Mouse (Mus musculus): ENCODE data around the gene Nagpa. TPM values are rescaled to one million over a fixed set of nuclear protein-coding genes. Genes with fewer than 3 reads are reported as not detected.

Nagpa gene
- polyA plus RNA-seq, 1 experiment from 2014 or later: 15.0 TPM

- ATAC-seq (replicated peaks; ENCODE audit: low FRiP score, low read depth) (no peak), DNase-seq (ENCODE audit: low spot score) (no peak)
- no peak overlapping the region for H3K27ac ChIP-seq
- no peak for TF ChIP-seq CTCF (IDR thresholded peaks at IDR 0.05; ENCODE audit: low read depth)
- H3K4me3 ChIP-seq (replicated peaks; ENCODE audit: low read depth, low read length): no peak overlapping the region
- no peaks in the 10 kb centered on the region for H3K36me3 ChIP-seq (ENCODE audit: insufficient read depth, low read length)
- no peak overlapping the region for H3K9ac ChIP-seq (ENCODE audit: low read depth, low read length)
- H3K4me2 ChIP-seq (ENCODE audit: low read length): no peak overlapping the region
- 65% methylated on average over 5 of the region's 5 CpGs for WGBS
- H3K4me1 ChIP-seq (replicated peaks; ENCODE audit: insufficient read depth, low read length): 0 out of 2 replicates have a peak, but pooled peaks cover 8% of the 10 kb centered on the region
- no peaks in the 10 kb centered on the region for H3K9me3 ChIP-seq (replicated peaks; ENCODE audit: low read length)
- no peaks in the 10 kb centered on the region for H3K27me3 ChIP-seq (ENCODE audit: insufficient read depth, low read length)
Measured at GRCm38 (mm10) chr16:5206051-5206450, 2.2 kb upstream of the Nagpa start.

GRCm38 (mm10) chr16:5205431-5205970 lies 1.7 kb upstream of the Nagpa start:
- TF ChIP-seq CTCF (IDR thresholded peaks at IDR 0.05; ENCODE audit: low read depth): no peak
- no peak overlapping the region for H3K27ac ChIP-seq
- no peak overlapping the region for H3K4me2 ChIP-seq (ENCODE audit: low read length)
- 0 out of 2 replicates have a peak, but pooled peaks cover 8% of the 10 kb centered on the region for H3K4me1 ChIP-seq (replicated peaks; ENCODE audit: insufficient read depth, low read length)
- no peak for ATAC-seq (replicated peaks; ENCODE audit: low FRiP score, low read depth)
- 90% methylated on average over 5 of the region's 5 CpGs for WGBS
- no peak for DNase-seq (ENCODE audit: low spot score)
- no peaks in the 10 kb centered on the region for H3K9me3 ChIP-seq (replicated peaks; ENCODE audit: low read length)
- no peaks in the 10 kb centered on the region for H3K27me3 ChIP-seq (ENCODE audit: insufficient read depth, low read length)
- H3K4me3 ChIP-seq (replicated peaks; ENCODE audit: low read depth, low read length): no peak overlapping the region
- H3K36me3 ChIP-seq (ENCODE audit: insufficient read depth, low read length): no peaks in the 10 kb centered on the region
- H3K9ac ChIP-seq (ENCODE audit: low read depth, low read length): no peak overlapping the region

GRCm38 (mm10) chr16:5203200-5203599 lies 612 bp downstream of the Nagpa start:
- peak; percentile 23; the same call in 1 of the 2 replicates for ATAC-seq (replicated peaks; ENCODE audit: low FRiP score, low read depth)
- DNase-seq (ENCODE audit: low spot score): no peak
- Histone ChIP-seq H3K36me3 (ENCODE audit: insufficient read depth, low read length) (0 out of 2 replicates have a peak, but pooled peaks cover 2% of the 10 kb centered on the region), H3K27me3 (ENCODE audit: insufficient read depth, low read length) (no peaks in the 10 kb centered on the region), H3K9ac (ENCODE audit: low read depth, low read length) (peak overlapping the region; percentile 66), H3K4me1 (replicated peaks; ENCODE audit: insufficient read depth, low read length) (0 out of 2 replicates have a peak, but pooled peaks cover 8% of the 10 kb centered on the region), H3K4me2 (ENCODE audit: low read length) (peak overlapping the region; percentile 92), H3K27ac (no peak overlapping the region), H3K9me3 (replicated peaks; ENCODE audit: low read length) (no peaks in the 10 kb centered on the region), H3K4me3 (replicated peaks; ENCODE audit: low read depth, low read length) (peak overlapping the region; percentile 68)
- 1% methylated on average over 36 of the region's 36 CpGs for WGBS
- TF ChIP-seq CTCF (IDR thresholded peaks at IDR 0.05; ENCODE audit: low read depth): no peak

- 12% methylated on average over 4 of the region's 4 CpGs for WGBS
Measured at GRCm38 (mm10) chr16:5202681-5203080, 1.1 kb downstream of the Nagpa start.

GRCm38 (mm10) chr16:5195080-5195479 lies 8.7 kb downstream of the Nagpa start:
- Histone ChIP-seq H3K27me3 (ENCODE audit: insufficient read depth, low read length) (no peaks in the 10 kb centered on the region), H3K9me3 (replicated peaks; ENCODE audit: low read length) (no peaks in the 10 kb centered on the region), H3K27ac (no peak overlapping the region), H3K9ac (ENCODE audit: low read depth, low read length) (no peak overlapping the region), H3K4me3 (replicated peaks; ENCODE audit: low read depth, low read length) (no peak overlapping the region), H3K36me3 (ENCODE audit: insufficient read depth, low read length) (0 out of 2 replicates have a peak, but pooled peaks cover 2% of the 10 kb centered on the region), H3K4me1 (replicated peaks; ENCODE audit: insufficient read depth, low read length) (no peaks in the 10 kb centered on the region), H3K4me2 (ENCODE audit: low read length) (no peak overlapping the region)
- ATAC-seq (replicated peaks; ENCODE audit: low FRiP score, low read depth): 0 out of 2 replicates have a peak, but pooled peaks have one; percentile 15
- WGBS: 25% methylated on average over 6 of the region's 6 CpGs
- peak; percentile 69 for DNase-seq (ENCODE audit: low spot score)
- peak; percentile 80 for TF ChIP-seq CTCF (IDR thresholded peaks at IDR 0.05; ENCODE audit: low read depth)

More at GRCm38 (mm10) chr16:5202681-5203080, 1.1 kb downstream of the Nagpa start:
- DNase-seq (ENCODE audit: low spot score) (peak; percentile 76), ATAC-seq (replicated peaks; ENCODE audit: low FRiP score, low read depth) (no peak)
- TF ChIP-seq CTCF (IDR thresholded peaks at IDR 0.05; ENCODE audit: low read depth): peak; percentile 84
- H3K4me2 ChIP-seq (ENCODE audit: low read length): peak overlapping the region; percentile 92
- no peaks in the 10 kb centered on the region for H3K27me3 ChIP-seq (ENCODE audit: insufficient read depth, low read length)
- H3K27ac ChIP-seq: no peak overlapping the region
- 0 out of 2 replicates have a peak, but pooled peaks cover 8% of the 10 kb centered on the region for H3K4me1 ChIP-seq (replicated peaks; ENCODE audit: insufficient read depth, low read length)
- no peak overlapping the region for H3K9ac ChIP-seq (ENCODE audit: low read depth, low read length)
- peak overlapping the region; percentile 68 for H3K4me3 ChIP-seq (replicated peaks; ENCODE audit: low read depth, low read length)
- 0 out of 2 replicates have a peak, but pooled peaks cover 2% of the 10 kb centered on the region for H3K36me3 ChIP-seq (ENCODE audit: insufficient read depth, low read length)
- no peaks in the 10 kb centered on the region for H3K9me3 ChIP-seq (replicated peaks; ENCODE audit: low read length)

- Histone ChIP-seq H3K36me3 (ENCODE audit: insufficient read depth, low read length) (no peaks in the 10 kb centered on the region), H3K27ac (no peak overlapping the region), H3K27me3 (ENCODE audit: insufficient read depth, low read length) (no peaks in the 10 kb centered on the region), H3K4me1 (replicated peaks; ENCODE audit: insufficient read depth, low read length) (no peaks in the 10 kb centered on the region), H3K4me2 (ENCODE audit: low read length) (no peak overlapping the region), H3K9me3 (replicated peaks; ENCODE audit: low read length) (no peaks in the 10 kb centered on the region), H3K9ac (ENCODE audit: low read depth, low read length) (no peak overlapping the region), H3K4me3 (replicated peaks; ENCODE audit: low read depth, low read length) (no peak overlapping the region)
- WGBS: 69% methylated on average over 7 of the region's 7 CpGs
- ATAC-seq (replicated peaks; ENCODE audit: low FRiP score, low read depth) (no peak), DNase-seq (ENCODE audit: low spot score) (no peak)
- TF ChIP-seq CTCF (IDR thresholded peaks at IDR 0.05; ENCODE audit: low read depth): no peak
Measured at GRCm38 (mm10) chr16:5186234-5186633, 17.6 kb downstream of the Nagpa start.
